Mouse (Mus musculus) lung, postnatal 0 days (tissue): ENCODE measurements at regions not wholly inside any gene's neighbourhood (a gene's known extent, or its start where the extent isn't known, plus 50 kb on each side); places are given as distances from the start of the nearest gene placed in this dataset.
A peak's percentile ranks its signal among the peaks of the same experiment; 100 is the strongest.

Experiments used
- CTCF ChIP-seq: IDR thresholded peaks from 2 replicates; pipeline ENCODE4 v1.5.1; 2016; ENCODE audit warnings: antibody characterized with exemption, mild to moderate bottlenecking
- EP300 ChIP-seq: IDR thresholded peaks from 2 replicates; pipeline ENCODE4 v1.6.1; 2016; ENCODE audit warnings: antibody characterized with exemption, mild to moderate bottlenecking, control low read depth

GRCm38 (mm10) chr13:39526469-39526868 is 565.8 kb upstream of the Slc35b3 start:
- no peak for TF ChIP-seq EP300
- TF ChIP-seq CTCF = peak; percentile 54
